Mouse (Mus musculus): ENCODE data around the gene Rin3. TPM values are rescaled to one million over a fixed set of nuclear protein-coding genes. Genes with fewer than 3 reads are reported as not detected.

The Rin3 gene
- polyA plus RNA-seq, 1 experiment from 2014 or later: 9.0 TPM

GRCm38 (mm10) chr12:102426285-102426684 lies 143.4 kb downstream of the Rin3 start:
- 77% methylated on average over 7 of the region's 7 CpGs for WGBS
- H3K4me1 ChIP-seq (replicated peaks): peaks cover 39% of the 10 kb centered on the region
- no peak overlapping the region for H3K4me3 ChIP-seq
- no peak overlapping the region for H3K9ac ChIP-seq
- ATAC-seq (replicated peaks; ENCODE audit: insufficient number of reproducible peaks, insufficient read depth, low FRiP score, low read depth): no peak
- H3K27me3 ChIP-seq: no peaks in the 10 kb centered on the region
- no peak overlapping the region for H3K4me2 ChIP-seq
- H3K9me3 ChIP-seq (replicated peaks): no peaks in the 10 kb centered on the region
- 0 out of 2 replicates have a peak, but pooled peaks cover 3% of the 10 kb centered on the region for H3K36me3 ChIP-seq
- H3K27ac ChIP-seq: no peak overlapping the region

GRCm38 (mm10) chr12:102429656-102430055 lies 146.8 kb downstream of the Rin3 start:
- Histone ChIP-seq H3K27me3 (no peaks in the 10 kb centered on the region), H3K9me3 (replicated peaks) (no peaks in the 10 kb centered on the region), H3K4me3 (no peak overlapping the region), H3K4me1 (replicated peaks) (peaks cover 20% of the 10 kb centered on the region), H3K4me2 (no peak overlapping the region), H3K27ac (no peak overlapping the region), H3K9ac (no peak overlapping the region), H3K36me3 (0 out of 2 replicates have a peak, but pooled peaks cover 3% of the 10 kb centered on the region)
- ATAC-seq (replicated peaks; ENCODE audit: insufficient number of reproducible peaks, insufficient read depth, low FRiP score, low read depth): no peak
- 92% methylated on average over 5 of the region's 5 CpGs for WGBS

GRCm38 (mm10) chr12:102430228-102430627 lies 147.4 kb downstream of the Rin3 start:
- Histone ChIP-seq H3K9me3 (replicated peaks) (no peaks in the 10 kb centered on the region), H3K27ac (no peak overlapping the region), H3K36me3 (0 out of 2 replicates have a peak, but pooled peaks cover 3% of the 10 kb centered on the region), H3K27me3 (no peaks in the 10 kb centered on the region), H3K4me2 (no peak overlapping the region), H3K9ac (no peak overlapping the region), H3K4me1 (replicated peaks) (peaks cover 14% of the 10 kb centered on the region), H3K4me3 (no peak overlapping the region)
- ATAC-seq (replicated peaks; ENCODE audit: insufficient number of reproducible peaks, insufficient read depth, low FRiP score, low read depth): no peak
- 69% methylated on average over 4 of the region's 4 CpGs for WGBS

GRCm38 (mm10) chr12:102432238-102432637 lies 149.4 kb downstream of the Rin3 start:
- Histone ChIP-seq H3K36me3 (no peaks in the 10 kb centered on the region), H3K9ac (no peak overlapping the region), H3K9me3 (replicated peaks) (no peaks in the 10 kb centered on the region), H3K4me2 (0 out of 2 replicates have a peak overlapping the region, but pooled peaks have one; percentile 14), H3K27ac (peak overlapping the region; percentile 55), H3K4me3 (no peak overlapping the region), H3K27me3 (no peaks in the 10 kb centered on the region), H3K4me1 (replicated peaks) (peaks cover 15% of the 10 kb centered on the region)
- ATAC-seq (replicated peaks; ENCODE audit: insufficient number of reproducible peaks, insufficient read depth, low FRiP score, low read depth): 0 out of 2 replicates have a peak, but pooled peaks have one; percentile 7
- 51% methylated on average over 12 of the region's 12 CpGs for WGBS

- whole genome bisulfite sequencing: 84% methylated on average over 4 of the region's 4 CpGs
- no peak for ATAC-seq (replicated peaks; ENCODE audit: insufficient number of reproducible peaks, insufficient read depth, low FRiP score, low read depth)
- H3K4me1 ChIP-seq (replicated peaks): peaks cover 34% of the 10 kb centered on the region
- no peaks in the 10 kb centered on the region for H3K36me3 ChIP-seq
- H3K4me2 ChIP-seq: no peak overlapping the region
- H3K4me3 ChIP-seq: no peak overlapping the region
- no peak overlapping the region for H3K27ac ChIP-seq
- H3K9ac ChIP-seq: no peak overlapping the region
- no peaks in the 10 kb centered on the region for H3K27me3 ChIP-seq
- no peaks in the 10 kb centered on the region for H3K9me3 ChIP-seq (replicated peaks)
These were observed 151.3 kb downstream of the Rin3 start for GRCm38 (mm10) chr12:102434107-102434506.

- peak overlapping the region; percentile 87 for H3K27ac ChIP-seq
- no peaks in the 10 kb centered on the region for H3K9me3 ChIP-seq (replicated peaks)
- H3K4me2 ChIP-seq: peak overlapping the region; percentile 74; the same call in 1 of the 2 replicates
- ATAC-seq (replicated peaks; ENCODE audit: insufficient number of reproducible peaks, insufficient read depth, low FRiP score, low read depth): no peak
- WGBS: 59% methylated on average over 10 of the region's 10 CpGs
- H3K9ac ChIP-seq: no peak overlapping the region
- no peaks in the 10 kb centered on the region for H3K27me3 ChIP-seq
- H3K36me3 ChIP-seq: no peaks in the 10 kb centered on the region
- peaks cover 33% of the 10 kb centered on the region for H3K4me1 ChIP-seq (replicated peaks)
- H3K4me3 ChIP-seq: no peak overlapping the region
These were observed 154.2 kb downstream of the Rin3 start for GRCm38 (mm10) chr12:102436939-102437526.

- Histone ChIP-seq H3K4me3 (peak overlapping the region; percentile 78), H3K36me3 (no peaks in the 10 kb centered on the region), H3K4me2 (peak overlapping the region; percentile 74), H3K9ac (peak overlapping the region; percentile 79), H3K27me3 (no peaks in the 10 kb centered on the region), H3K4me1 (replicated peaks) (peaks cover 23% of the 10 kb centered on the region), H3K9me3 (replicated peaks) (no peaks in the 10 kb centered on the region), H3K27ac (peak overlapping the region; percentile 87)
- peak; percentile 53 for ATAC-seq (replicated peaks; ENCODE audit: insufficient number of reproducible peaks, insufficient read depth, low FRiP score, low read depth)
- WGBS: 40% methylated on average over 5 of the region's 5 CpGs
These were observed 155.1 kb downstream of the Rin3 start for GRCm38 (mm10) chr12:102437952-102438351.

GRCm38 (mm10) chr12:102438983-102439631 lies 156.3 kb downstream of the Rin3 start:
- Histone ChIP-seq H3K27me3 (no peaks in the 10 kb centered on the region), H3K9ac (peak overlapping the region; percentile 79), H3K27ac (peak overlapping the region; percentile 87), H3K4me1 (replicated peaks) (peaks cover 23% of the 10 kb centered on the region), H3K4me2 (peak overlapping the region; percentile 74), H3K9me3 (replicated peaks) (no peaks in the 10 kb centered on the region), H3K4me3 (peak overlapping the region; percentile 78), H3K36me3 (no peaks in the 10 kb centered on the region)
- peak; percentile 17; the same call in 1 of the 2 replicates for ATAC-seq (replicated peaks; ENCODE audit: insufficient number of reproducible peaks, insufficient read depth, low FRiP score, low read depth)
- WGBS: 3% methylated on average over 20 of the region's 20 CpGs

GRCm38 (mm10) chr12:102439632-102440023 lies 156.8 kb downstream of the Rin3 start, which contains the start of gene Lgmn:
TSS of gene Lgmn (minus strand) at chr12:102439813.
- peak within 1 kb of the TSS; percentile 78 for H3K4me3 ChIP-seq
- peak within 1 kb of the TSS; percentile 79 for H3K9ac ChIP-seq
- 0% methylated on average over 28 of the region's 28 CpGs for WGBS
- peak within 1 kb of the TSS; percentile 87 for H3K27ac ChIP-seq
- peak; percentile 97 for ATAC-seq (replicated peaks; ENCODE audit: insufficient number of reproducible peaks, insufficient read depth, low FRiP score, low read depth)
- no peaks in the 10 kb centered on the region for H3K9me3 ChIP-seq (replicated peaks)
- H3K36me3 ChIP-seq: no peaks in the 10 kb centered on the region
- H3K4me1 ChIP-seq (replicated peaks): peaks cover 23% of the 10 kb centered on the region
- H3K4me2 ChIP-seq: peak within 1 kb of the TSS; percentile 74
- no peaks in the 10 kb centered on the region for H3K27me3 ChIP-seq

All from heart, embryonic 15.5 days (tissue).